11 mouse cellular contexts compared by ENCODE assay signal in the genomic region with DNA sequence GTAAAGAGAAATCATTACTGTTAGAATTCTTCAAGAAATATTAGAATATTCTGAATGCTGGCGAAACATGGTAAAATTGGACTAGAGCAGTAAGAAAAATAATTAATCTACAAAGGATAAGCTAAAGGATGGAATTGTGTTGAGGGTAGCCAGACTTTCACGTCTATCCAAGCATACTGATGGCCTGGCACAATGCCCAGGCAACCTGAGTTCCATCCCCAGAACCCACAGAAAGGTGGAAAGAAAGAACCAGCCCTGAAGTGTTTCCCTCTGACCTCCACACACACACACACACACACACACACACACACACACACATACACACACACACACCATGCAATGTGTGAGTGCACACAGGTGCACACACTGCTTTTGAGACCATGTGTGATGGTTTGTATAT.
"Had no signal": no experiment of that assay in that cellular context is flagged by ENCODE, and none has a peak within 500 bp of the region (broad histone marks: within the 10 kb centered on the region; RNA-seq: fewer than 3 reads in every experiment).

No protein-coding gene starts in this region.

- H3K36me3 ChIP-seq: liver, embryonic 13.5 days had no signal

- H3K9ac ChIP-seq: liver, embryonic 13.5 days had no signal

- H3K27ac ChIP-seq: liver, embryonic 13.5 days had no signal

- H3K4me3 ChIP-seq: liver, embryonic 13.5 days had no signal

- H3K4me2 ChIP-seq: liver, embryonic 13.5 days; midbrain, embryonic 11.5 days had no signal

- H3K9me3 ChIP-seq: liver, embryonic 13.5 days had no signal

- H3K27me3 ChIP-seq: liver, embryonic 13.5 days had no signal

- H3K4me1 ChIP-seq: liver, embryonic 13.5 days had no signal

- DNase-seq: kidney, adult 9 months; kidney, postnatal 14 days; kidney, postnatal 4 days; liver, embryonic 13.5 days; lung, adult 2 months; lung, postnatal 14 days; lung, postnatal 4 days; midbrain, embryonic 14.5 days; thymus, adult 18-20 months; thymus, postnatal 36 days had no signal
